Mouse (Mus musculus) adrenal gland, postnatal 14 days (tissue): ENCODE results near the gene Tedc2. TPM values are rescaled to one million over a fixed set of nuclear protein-coding genes. Genes with fewer than 3 reads are reported as not detected.

Source experiments
- DNase-seq: peaks from one replicate; pipeline ENCODE4 v3.0.0; 2021; ENCODE audit warnings: mixed read lengths
- microRNA-seq, 2 experiments: library from miRNA; unstranded; fragments of <30 nt; microRNA quantifications; one replicate each; pipeline ENCODE4 v1.2.0; 2021
- total RNA-seq: library from RNA; stranded (reverse); gene quantifications from 2 replicates; pipeline ENCODE4 v1.2.3, GENCODE M21; 2021

Gene Tedc2
- total RNA-seq, 1 experiment from 2014 or later, result 14.0 TPM

GRCm38 (mm10) chr17:24193769-24194168, 26.9 kb downstream of the Tedc2 start:
- DNase-seq, result no peak

GRCm38 (mm10) chr17:24193268-24193667, 27.4 kb downstream of the Tedc2 start:
- no peak for DNase-seq

GRCm38 (mm10) chr17:24192848-24193247, 27.8 kb downstream of the Tedc2 start:
- no peak for DNase-seq

- no peak for DNase-seq
Observed at GRCm38 (mm10) chr17:24191481-24191880, 29.2 kb downstream of the Tedc2 start.

GRCm38 (mm10) chr17:24190934-24191333, 29.7 kb downstream of the Tedc2 start:
- DNase-seq, result no peak

- no peak for DNase-seq
Observed at GRCm38 (mm10) chr17:24174259-24174658, 46.4 kb downstream of the Tedc2 start.

GRCm38 (mm10) chr17:24173423-24173822, 47.2 kb downstream of the Tedc2 start:
- DNase-seq, result peak; percentile 82

GRCm38 (mm10) chr17:24171738-24172137, 48.9 kb downstream of the Tedc2 start:
- DNase-seq, result no peak

- no peak for DNase-seq
Observed at GRCm38 (mm10) chr17:24170729-24171128, 49.9 kb downstream of the Tedc2 start.

GRCm38 (mm10) chr17:24170125-24170524, 50.5 kb downstream of the Tedc2 start:
- no peak for DNase-seq

- DNase-seq, result peak; percentile 96
Observed at GRCm38 (mm10) chr17:24169317-24170065, 51.2 kb downstream of the Tedc2 start, which contains the start of gene Atp6v0c. Atp6v0c (minus strand) TSS chr17:24169702.

GRCm38 (mm10) chr17:24168590-24169277, 51.9 kb downstream of the Tedc2 start:
- DNase-seq, result peak; percentile 75

- DNase-seq, result peak; percentile 58
Observed at GRCm38 (mm10) chr17:24167891-24168505, 52.7 kb downstream of the Tedc2 start.

GRCm38 (mm10) chr17:24167120-24167519, 53.5 kb downstream of the Tedc2 start:
- DNase-seq, result no peak

Small RNAs within 50 kb of the gene (microRNA-seq; reads per million reads assigned to microRNA genes)
- gene Mir5134 (0 to 1.5 reads per million in 2 experiments), gene Mir6965 (0.38 to 0.43 reads per million in 2 experiments)

Other genes with a start within 250 kb of the Tedc2 start
- 0.34 and 0.37 TPM in 2 replicates for gene Prss30, start 240.3 kb downstream of the Tedc2 start, total RNA-seq
- gene Prss22, start 222.8 kb downstream of the Tedc2 start, total RNA-seq, result not detected in 2 replicates
- 0.41 and 1.6 TPM in 2 replicates for gene Prss27, start 182.7 kb downstream of the Tedc2 start, total RNA-seq
- 19.1 and 21.9 TPM in 2 replicates for gene Kctd5, start 147.4 kb downstream of the Tedc2 start, total RNA-seq
- 49.1 and 53.7 TPM in 2 replicates for gene Pdpk1, start 69.9 kb downstream of the Tedc2 start, total RNA-seq
- 35.8 and 37.2 TPM in 2 replicates for gene Amdhd2, start 57.1 kb downstream of the Tedc2 start, total RNA-seq
- gene Atp6v0c, start 51.1 kb downstream of the Tedc2 start, total RNA-seq, result 346 and 376 TPM in 2 replicates
- gene Tbc1d24, start 15.3 kb downstream of the Tedc2 start, total RNA-seq, result 11.0 and 14.6 TPM in 2 replicates
- 2.1 and 2.9 TPM in 2 replicates for gene Ntn3, start 11.3 kb downstream of the Tedc2 start, total RNA-seq
- gene Ccnf, start 30.6 kb upstream of the Tedc2 start, total RNA-seq, result 12.0 and 12.8 TPM in 2 replicates
- gene Abca17, start 130.2 kb upstream of the Tedc2 start, total RNA-seq, result 0.11 TPM in 1 of 2 replicates, not detected in the other
- gene Abca3, start 131.1 kb upstream of the Tedc2 start, total RNA-seq, result 24.4 and 25.2 TPM in 2 replicates
- 78.8 and 84.9 TPM in 2 replicates for gene Rnps1, start 193.7 kb upstream of the Tedc2 start, total RNA-seq
- gene Eci1, start 205.8 kb upstream of the Tedc2 start, total RNA-seq, result 505 and 573 TPM in 2 replicates
- 1.8 and 2.5 TPM in 2 replicates for gene Dnase1l2, start 222.3 kb upstream of the Tedc2 start, total RNA-seq
- 16.2 and 19.4 TPM in 2 replicates for gene E4f1, start 249.5 kb upstream of the Tedc2 start, total RNA-seq
- 55.8 and 59.0 TPM in 2 replicates for gene Pgp, start 249.5 kb upstream of the Tedc2 start, total RNA-seq